Mouse (Mus musculus) embryo, embryonic 10.5 days (tissue): ENCODE data around the gene Plekha4.
"Not testable (repeated sequence)": the region's sequence is repeated elsewhere in the genome, so short reads cannot be mapped to it uniquely, and the experiment has no call there.

Source experiments
- DNase-seq: peaks from one replicate; pipeline ENCODE4 v3.0.0-alpha.2; 2015; ENCODE audit warnings: low spot score

Gene Plekha4

DNA sequence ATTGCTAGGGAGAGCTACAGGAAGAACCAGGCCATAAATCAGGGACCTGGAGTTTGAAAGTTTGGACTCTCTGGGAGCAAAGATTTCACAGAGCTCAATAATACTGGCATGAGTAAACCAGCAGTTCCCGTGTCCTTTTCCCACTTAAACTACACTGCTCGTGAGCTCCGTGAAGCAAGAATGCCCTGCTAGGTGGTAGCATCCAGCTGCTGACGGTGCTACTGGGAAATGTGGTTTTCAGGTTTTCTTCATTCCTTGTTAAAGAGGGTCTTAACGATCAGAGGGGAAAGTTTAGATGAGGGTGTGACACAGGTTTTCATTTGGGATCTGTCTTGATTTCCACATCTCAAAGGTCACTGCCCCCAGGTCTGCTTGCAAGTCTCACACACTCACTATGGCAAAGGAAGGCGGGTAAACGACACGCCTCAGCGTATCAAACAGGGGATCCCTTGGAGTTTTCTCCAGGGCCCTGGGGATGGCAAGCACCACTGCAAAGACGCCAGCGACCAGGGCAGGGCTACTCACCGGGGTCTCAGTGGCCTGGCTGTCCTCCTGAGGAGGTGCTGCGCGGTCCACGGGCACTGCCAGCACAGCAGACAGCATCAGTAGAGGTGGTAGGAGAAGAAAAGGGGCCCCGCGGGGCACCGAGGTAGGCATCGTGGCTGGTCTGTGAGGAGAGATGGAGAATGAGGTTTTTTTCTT lies 16.8 kb upstream of the Plekha4 start:
- DNase-seq, result no peak

DNA sequence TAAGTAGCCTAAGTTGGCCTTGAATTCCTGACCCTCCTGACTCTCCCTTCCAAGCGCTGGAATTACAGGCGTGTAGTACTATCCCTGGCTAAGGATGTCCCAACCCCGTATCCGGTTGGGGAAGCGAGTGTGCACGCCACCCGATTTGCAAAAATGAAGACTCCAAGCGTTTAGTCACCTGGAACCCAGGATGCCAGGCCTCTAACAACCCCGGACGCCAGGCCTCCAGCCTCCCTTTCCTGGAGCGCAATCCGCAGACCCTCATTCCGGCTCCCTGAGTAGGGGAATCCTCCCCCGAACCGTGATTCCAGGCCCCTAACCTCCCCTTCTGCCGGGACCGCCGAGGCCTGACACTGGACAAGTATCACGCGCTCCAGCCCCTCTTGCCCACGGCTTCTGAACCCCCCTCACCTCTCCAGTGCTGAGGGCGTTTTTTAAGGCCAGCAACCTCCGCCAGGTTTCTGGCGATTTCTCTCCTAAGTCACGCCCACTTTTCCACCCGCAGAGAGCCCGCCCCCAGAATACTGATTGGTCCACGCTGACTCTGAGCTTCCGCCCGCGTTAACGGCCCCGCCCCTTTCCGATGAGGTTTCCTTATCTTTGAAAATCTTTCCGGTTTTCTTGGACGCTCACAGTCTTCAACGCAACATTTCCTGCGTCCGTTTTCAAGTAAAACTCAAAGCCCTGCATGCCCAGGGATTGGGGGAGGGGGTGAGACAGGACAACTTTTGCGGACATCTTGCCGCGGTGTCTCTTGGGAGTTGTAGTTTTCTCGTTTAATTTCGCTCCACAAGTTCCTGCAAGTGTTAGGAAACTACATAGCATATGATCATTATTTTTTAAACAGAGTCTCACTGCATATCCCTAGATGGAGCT lies 16.0 kb upstream of the Plekha4 start, which contains the start of gene Nucb1:
TSS of gene Nucb1 (minus strand) at position 495 of the 876 bp plus-strand sequence.
- DNase-seq, result peak; percentile 98

DNA sequence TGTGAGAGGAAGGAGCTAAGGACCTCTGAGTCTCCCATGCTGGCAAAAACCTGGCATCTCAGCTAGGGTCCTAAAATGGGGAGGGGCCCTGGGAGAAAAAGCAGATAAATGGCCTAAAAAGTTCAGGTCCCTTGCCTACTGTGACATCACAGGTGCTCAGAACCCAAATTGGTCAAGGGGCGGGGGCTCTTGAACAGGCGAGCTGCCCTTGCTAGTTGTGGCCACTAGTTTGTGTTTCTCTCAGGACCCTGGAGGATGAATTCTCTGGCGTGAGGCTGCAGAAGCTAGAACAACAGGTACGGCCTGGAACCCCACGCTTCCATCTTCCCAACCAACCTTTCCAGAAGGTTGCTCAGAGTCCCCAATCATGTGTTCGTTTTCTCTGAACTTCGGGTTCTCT lies 11.7 kb upstream of the Plekha4 start:
- DNase-seq, result no peak

DNA sequence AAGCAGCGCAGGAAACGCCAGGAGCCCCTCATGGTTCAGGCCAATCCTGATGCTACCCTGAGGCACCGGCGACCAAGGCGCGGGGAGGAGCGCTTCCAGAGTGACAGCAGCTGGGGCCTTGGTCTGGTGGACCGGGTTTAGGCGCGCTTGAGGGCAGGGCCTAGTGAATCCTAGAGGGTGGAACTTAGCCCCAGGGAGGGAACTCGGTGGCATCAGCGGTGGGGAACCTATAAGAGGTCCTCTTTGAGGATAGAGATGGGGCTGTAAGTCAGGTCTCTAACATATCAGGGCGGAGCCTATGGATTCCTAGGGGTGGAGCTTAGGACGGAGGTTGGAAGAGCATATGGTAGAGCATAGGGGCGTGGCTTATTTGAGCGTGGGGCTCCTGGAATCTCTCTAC lies 10.7 kb upstream of the Plekha4 start:
- DNase-seq, result peak; percentile 72

DNA sequence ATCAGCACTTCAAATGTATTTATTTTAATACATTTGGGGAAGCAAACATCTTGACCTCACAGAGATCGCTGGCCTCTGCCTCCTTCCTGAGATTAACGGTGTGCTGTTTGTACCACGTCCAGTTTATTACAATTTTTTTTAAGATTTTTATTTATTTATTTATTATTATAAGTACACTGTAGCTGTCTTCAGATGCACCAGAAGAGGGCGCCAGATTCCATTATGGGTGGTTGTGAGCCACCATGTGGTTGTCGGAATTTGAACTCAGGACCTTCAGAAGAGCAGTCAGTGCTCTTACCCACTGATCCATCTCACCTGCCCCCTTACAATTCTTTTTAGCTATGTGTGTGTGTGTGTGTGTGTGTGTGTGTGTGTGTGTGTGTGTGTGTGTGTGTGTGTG lies 9.3 kb upstream of the Plekha4 start:
- not testable (repeated sequence) for DNase-seq

DNA sequence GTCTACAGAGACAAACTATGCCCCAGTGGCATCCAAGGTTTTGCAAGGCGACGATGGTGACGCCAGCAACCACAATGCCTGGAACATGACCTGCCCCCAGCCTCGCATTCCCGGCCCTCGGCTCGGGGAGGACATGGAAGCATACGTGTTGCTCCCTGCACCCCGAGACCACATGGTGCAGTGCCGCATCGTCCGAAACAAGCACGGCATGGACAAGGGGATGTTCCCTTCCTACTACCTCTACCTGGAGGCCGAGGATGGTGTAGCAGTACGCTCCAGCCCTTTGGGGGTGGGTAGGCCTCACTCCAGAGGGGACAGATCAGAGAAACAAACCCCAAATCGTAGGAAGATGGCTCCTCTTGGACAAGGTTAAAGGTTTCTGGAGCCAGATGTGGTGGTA lies 7.5 kb upstream of the Plekha4 start:
- no peak for DNase-seq

DNA sequence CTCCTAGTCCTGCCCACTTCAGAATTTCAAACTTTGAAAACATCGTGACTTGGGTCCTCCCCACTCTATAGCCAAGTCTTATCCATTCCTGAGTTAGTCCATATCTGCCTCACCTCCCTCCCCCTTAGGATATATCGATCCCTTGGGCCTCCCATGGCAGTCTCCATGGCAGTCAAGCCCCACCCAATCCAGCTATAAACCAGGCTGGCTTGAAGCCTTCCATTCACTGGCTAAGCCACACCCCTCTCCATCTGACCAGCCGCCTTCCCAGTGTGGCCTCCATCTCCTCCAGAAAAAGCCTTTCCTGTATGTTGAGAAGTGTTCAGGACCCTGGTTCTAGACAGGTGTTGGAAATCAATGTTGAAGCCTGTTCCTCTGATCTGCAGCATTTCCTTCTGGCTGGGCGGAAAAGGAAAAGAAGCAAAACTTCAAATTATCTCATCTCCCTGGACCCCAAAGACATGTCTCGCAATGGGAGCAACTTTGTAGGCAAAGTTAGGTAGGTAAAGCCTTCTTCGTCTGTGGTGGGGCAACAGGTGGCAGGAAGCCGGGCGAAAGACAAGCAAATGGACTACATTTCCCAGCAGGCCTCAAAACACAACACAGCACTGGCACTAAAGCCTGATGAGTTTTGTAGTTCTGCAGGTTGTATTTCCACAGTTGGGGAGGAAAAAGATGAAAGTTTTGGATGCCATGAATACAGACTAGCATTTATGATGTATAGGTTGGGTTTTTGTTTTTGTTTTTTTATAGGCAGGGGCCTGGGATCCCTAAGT lies 6.6 kb upstream of the Plekha4 start:
- DNase-seq, result no peak

DNA sequence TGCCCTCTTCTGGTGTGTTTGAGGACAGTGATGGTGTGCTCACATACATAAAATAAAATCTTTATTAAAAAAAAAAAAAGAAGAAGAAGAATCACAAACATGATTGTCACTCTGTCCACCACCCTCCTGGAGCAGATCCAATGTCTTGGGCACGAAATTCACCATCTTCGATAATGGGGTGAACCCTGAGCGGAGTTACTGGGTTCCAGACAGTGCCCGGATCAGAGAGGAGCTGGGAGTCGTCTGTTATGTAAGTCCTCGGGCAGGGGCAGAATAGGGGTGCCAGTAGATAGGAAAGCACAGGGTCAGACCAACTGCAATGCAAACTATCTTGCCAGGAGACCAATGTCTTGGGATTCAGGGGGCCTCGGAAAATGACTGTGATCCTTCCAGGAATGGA lies 5.5 kb upstream of the Plekha4 start:
- no peak for DNase-seq

DNA sequence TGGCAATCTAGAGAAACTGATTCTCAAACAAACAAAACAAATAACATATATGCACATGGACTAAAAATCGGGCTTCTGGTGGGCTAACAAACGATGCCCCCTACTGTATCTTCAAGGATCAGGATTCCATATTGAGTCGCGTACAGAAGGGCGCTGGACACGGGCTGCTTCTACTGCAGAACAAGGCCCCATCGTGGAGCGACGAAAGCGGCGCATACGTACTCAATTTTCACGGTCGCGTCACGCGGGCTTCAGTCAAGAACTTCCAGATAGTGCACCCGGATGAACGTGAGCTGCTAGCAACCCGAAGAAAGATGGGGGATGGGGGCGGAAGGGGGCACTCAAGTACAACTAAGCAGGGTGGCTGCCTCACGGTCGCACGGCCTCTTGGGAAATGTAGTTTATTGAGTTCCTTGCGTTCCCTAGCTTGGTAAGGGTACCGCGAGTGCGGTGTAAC lies 4.4 kb upstream of the Plekha4 start:
- peak; percentile 97 for DNase-seq

DNA sequence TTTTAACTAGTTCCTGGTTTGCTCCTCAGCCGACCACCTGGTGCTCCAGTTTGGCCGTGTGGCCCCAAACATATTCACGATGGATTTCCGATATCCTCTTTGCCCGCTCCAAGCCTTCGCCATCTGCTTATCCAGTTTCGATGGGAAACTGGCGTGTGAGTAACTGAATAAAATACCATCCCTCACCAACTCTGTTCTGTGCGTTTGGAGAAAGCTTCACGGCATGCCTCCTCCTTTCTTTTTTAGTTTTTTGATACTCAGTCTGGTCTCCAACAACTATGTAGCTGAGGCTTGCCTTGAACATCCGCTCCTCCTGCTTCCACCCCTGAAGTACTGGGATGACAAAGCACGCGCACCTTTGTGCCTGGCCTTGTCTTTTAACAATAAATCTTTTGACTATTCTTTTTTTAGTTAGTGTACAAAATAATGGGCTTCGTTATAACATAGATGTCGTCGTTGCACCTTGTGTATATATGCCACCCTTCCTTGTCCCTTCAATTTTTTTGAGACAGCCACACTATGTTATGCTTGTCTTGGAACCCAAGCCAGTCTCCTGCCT lies 3.9 kb upstream of the Plekha4 start:
- no peak for DNase-seq

DNA sequence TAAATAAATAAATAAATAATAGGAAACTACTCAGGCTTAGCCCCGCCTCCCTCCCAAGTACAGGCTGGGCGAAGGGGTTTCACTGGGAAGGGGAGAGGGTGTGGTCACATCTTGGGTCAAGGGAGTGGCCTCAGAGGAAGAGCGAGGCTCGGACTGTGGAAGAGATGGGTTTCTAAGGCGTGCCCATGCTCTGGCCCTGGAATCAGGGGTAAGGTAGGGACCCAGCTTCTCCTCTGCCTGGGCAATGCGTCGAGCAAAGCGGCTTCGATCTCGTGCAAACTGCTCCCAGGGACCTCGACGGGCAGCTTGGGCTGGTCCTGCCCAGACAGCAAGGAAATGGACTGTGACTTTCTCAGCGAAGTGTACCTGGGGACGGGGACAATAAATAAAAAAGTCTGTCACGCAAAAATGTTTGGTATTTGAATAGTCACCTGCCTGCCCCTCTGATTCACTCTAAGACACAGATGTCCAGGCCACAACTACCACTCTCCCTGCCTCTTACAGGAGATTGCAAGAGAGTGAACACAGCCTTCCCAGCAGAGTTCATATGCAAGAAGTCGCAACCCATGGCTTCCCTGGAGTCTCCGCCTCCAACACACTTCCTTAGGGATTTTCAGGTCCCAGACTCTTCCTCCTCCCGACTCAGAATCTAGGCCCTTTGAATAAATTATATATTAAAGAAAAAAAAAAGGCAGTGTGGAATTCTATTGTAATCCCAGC lies 3.0 kb upstream of the Plekha4 start:
- DNase-seq, result no peak

DNA sequence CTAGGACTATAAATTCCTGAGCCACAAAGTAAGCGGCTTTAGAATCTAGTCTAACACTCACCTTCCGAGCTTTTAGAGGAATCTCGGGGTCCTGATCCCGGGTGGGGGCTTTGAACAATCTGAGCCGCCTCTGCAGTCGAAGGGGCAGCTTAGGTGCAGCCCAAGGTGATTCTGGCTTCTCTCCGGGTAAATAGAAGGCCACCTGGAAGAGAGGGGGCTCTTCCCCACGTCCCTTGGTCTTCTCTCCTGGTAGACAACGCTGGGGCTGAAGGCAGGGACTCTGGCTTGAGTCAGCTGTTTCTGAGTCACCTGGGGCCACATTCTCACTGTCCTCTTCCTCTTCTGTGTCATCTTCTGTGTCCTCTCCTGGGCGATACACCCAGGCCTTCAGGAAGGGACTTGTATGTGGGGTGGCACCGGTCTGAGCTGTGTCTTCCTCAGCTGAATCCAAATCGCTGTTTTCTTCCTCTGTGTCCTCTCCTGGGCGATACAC lies 2.4 kb upstream of the Plekha4 start:
- no peak for DNase-seq

DNA sequence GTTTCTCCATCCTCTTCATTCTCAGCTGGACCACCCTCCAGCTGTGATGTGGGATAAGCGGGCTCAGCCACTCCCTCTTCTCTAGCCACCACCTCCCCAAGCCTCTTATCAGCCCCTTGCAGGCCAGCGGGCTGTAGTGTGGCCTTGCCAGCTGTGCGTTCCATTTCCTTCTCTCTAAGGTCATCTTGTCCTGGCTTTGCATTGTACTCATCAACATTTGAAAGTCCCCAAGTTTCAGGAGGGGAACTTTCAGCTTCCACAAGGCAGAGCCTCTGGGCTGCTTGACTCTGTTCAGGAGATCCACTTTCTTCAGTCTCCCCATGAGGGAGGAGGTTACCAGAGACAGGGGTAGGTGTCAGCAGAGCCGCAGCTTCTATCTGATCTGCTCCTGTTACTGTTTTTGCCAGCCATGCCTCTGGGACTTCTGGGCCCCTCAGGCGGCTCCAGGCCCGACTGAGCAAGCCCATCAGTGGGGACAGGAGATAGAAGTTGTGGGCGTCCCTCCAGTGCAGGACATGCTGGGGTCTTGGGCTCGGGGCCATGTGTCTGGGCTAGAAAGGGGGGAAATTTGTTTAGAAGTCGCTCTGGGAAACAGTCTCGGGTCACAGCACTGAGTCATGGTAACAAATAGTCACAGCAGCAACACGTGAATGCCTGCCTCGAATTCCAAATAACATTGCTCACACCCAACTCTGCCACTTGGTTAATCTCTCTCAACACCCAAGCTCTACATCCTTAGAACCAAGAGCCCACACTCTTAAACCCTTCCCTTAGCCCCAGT lies 1.1 kb upstream of the Plekha4 start:
- peak; percentile 42 for DNase-seq

DNA sequence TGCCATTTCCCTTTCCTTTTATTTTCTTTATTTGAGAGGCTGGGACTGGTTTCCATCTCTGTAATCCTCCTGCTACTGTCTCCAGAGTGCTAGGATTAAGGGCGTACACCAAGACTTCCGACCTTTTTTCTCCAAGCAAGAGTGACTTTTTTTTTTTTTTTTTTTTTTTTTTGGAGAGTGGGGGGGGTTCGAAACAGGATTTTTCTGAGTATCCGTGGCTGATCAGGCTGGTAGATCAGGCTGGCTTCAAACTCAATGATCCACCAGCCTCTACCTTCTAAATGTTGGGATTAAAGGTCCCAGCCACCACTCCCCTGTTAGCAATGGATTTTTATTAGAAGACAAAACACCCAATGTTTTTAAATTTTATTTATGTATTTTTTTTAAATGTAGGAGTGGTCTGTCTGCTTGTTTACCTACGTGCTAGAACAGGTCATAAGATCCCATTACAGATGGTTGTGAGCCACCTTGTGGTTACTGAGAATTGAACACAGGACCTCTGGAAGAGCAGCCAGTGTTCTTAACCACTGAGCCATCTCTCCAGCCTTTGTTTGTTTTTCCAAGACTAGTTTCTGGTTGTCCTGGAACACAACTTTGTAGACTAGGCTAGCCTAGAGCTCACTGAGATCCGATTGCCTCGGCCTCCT lies 467 bp downstream of the Plekha4 start:
- peak; percentile 30 for DNase-seq

DNA sequence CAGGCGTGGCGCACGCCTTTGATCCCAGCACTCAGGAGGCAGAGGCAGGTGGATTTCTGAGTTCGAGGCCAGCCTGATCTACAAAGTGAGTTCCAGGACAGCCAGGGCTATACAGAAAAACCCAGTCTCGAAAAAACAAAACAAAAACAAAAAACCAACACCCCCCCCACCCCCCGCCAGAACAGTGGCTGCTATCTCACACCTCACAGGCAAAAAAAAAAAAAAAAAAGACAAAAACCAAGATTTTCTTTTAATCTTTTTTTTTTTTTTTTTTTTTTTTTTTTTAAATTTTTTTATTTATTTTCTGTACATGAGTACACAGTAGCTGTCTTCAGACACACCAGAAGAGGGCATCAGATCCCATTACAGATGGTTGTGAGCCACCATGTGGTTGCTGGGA lies 1.0 kb downstream of the Plekha4 start:
- DNase-seq, result not testable (repeated sequence)

DNA sequence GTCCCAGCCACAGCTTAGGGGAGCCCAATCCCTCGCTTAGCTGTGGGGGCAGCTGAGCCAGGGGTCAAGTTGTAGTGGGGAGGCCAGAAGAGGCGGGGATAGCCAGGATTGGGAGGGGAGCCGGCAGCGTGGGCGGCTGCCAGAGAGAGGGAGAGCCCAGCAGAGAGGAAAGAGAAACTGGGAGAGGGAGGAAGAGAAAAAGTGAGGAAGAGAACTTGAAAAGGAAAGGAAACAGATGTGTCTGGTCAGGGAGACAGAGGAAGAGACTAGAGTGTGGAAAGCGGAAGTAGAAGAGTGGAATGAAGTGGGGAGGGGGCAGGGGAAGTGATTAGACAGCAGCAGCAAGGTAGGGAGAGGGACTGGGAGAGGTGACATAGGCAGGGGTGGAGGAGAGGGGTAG lies 3.3 kb downstream of the Plekha4 start:
- no peak for DNase-seq

DNA sequence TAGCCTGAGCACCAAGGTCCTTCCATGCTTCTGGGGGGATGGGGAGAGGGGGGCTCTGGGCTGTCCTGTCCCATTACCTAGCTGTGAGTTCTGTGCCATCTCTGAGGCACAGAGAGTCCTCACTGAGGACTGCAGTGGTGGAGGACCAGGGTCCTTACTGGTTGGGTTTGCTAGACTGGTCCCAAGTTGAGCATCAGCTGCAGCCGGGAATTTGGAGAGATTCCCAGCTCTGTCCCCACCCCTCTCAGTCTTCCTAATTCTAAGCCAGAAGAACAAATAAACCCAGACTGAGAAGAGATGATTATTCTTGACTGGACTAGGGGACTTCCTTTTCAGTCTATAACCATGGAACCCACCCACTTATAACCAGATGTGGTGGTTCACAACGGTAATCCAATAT lies 4.5 kb downstream of the Plekha4 start:
- DNase-seq, result no peak

DNA sequence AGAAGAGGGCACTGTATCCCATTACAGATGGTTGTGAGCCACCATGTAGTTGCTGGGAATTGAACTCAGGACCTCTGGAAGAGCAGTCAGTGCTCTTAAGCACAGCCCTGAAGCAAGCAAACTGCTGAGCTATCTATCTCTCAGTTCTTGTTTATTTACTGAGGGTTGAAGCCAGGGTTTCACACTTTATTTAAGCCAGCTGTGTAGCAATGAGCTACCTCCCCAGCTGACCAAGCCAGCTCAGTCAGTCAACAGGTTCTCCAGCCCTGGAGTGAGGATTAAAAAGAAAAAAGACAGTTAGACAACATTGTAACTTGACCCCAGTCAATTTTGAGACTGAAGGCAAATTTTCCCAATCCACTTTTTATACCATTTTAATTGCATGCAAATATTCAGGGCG lies 9.5 kb downstream of the Plekha4 start:
- DNase-seq, result no peak

DNA sequence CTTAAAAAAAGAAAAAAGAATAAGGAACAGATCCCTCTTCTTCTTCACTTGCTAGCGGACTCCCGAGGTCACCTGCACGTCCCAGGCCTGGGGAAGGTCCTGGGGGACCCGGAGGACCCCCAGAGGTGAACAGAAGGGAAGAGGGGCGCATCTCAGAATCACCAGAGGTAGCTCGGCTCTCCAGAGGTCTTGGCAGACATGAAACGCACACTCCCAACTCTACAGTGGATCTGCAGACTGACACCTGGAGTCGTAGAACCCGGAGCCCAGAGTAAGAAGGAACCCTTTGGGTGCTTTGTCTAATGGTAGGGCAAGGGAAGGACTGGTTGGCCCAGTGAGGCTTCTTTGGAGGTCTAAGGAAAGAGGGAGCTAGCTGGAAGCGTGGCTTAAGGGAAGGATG lies 11.5 kb downstream of the Plekha4 start:
- no peak for DNase-seq
